Mouse (Mus musculus) midbrain, embryonic 15.5 days (tissue): ENCODE results near the gene Zfp217. TPM values are rescaled to one million over a fixed set of nuclear protein-coding genes. Genes with fewer than 3 reads are reported as not detected.
"Not testable (repeated sequence)": the region's sequence is repeated elsewhere in the genome, so short reads cannot be mapped to it uniquely, and the experiment has no call there.

ENCODE experiments used
- ATAC-seq: fragments of 200-750 bp; cut with Nextera tagmentation; replicated peaks from 2 replicates; pipeline ENCODE4 v1.8.0; 2017; ENCODE audit warnings: moderate TSS enrichment
- H3K27ac ChIP-seq: fragments of 300-500 bp; sonication (generic); 2 replicates; pipeline ENCODE4 v1.5.1; 2015; ENCODE audit warnings: mild to moderate bottlenecking, inconsistent platforms
- H3K27me3 ChIP-seq: fragments of 300-500 bp; sonication (generic); replicated peaks from 2 replicates; pipeline ENCODE4 v1.6.1; 2015; ENCODE audit warnings: inconsistent platforms
- H3K36me3 ChIP-seq: fragments of 300-500 bp; sonication (generic); replicated peaks from 2 replicates; pipeline ENCODE4 v1.6.1; 2015; ENCODE audit warnings: inconsistent platforms
- H3K4me1 ChIP-seq: fragments of 300-500 bp; sonication (generic); 2 replicates; pipeline ENCODE4 v1.6.1; 2015; ENCODE audit warnings: inconsistent platforms
- H3K4me2 ChIP-seq: fragments of 300-500 bp; sonication (generic); 2 replicates; pipeline ENCODE4 v1.6.1; 2015; ENCODE audit warnings: inconsistent platforms, mild to moderate bottlenecking, moderate library complexity
- H3K4me3 ChIP-seq: fragments of 300-500 bp; sonication (generic); 2 replicates; pipeline ENCODE4 v1.5.1; 2015; ENCODE audit warnings: mild to moderate bottlenecking, inconsistent platforms
- H3K9ac ChIP-seq: fragments of 300-500 bp; sonication (generic); 2 replicates; pipeline ENCODE4 v1.6.1; 2015; ENCODE audit warnings: mild to moderate bottlenecking, inconsistent platforms
- H3K9me3 ChIP-seq: fragments of 300-500 bp; sonication (generic); 2 replicates; pipeline ENCODE4 v1.6.1; 2016; ENCODE audit warnings: inconsistent platforms
- WGBS: fragments of 180-500 bp; shearing (Covaris S2); methylation state at CpG from one replicate; pipeline ENCODE4 v1.1.7; 2015; ENCODE audit warnings: mixed read lengths; 5-methylcytosine and 5-hydroxymethylcytosine counted together
- polyA plus RNA-seq: library from polyadenylated mRNA; unstranded; fragments of >200 nt; fragmentation: Nextera tagmentation; extraction: Ambion mirVana; gene quantifications from 2 replicates; pipeline ENCODE4 v1.2.1, GENCODE M21; 2015

Zfp217 gene
- polyA plus RNA-seq = 1.4 TPM in 2 replicates

DNA sequence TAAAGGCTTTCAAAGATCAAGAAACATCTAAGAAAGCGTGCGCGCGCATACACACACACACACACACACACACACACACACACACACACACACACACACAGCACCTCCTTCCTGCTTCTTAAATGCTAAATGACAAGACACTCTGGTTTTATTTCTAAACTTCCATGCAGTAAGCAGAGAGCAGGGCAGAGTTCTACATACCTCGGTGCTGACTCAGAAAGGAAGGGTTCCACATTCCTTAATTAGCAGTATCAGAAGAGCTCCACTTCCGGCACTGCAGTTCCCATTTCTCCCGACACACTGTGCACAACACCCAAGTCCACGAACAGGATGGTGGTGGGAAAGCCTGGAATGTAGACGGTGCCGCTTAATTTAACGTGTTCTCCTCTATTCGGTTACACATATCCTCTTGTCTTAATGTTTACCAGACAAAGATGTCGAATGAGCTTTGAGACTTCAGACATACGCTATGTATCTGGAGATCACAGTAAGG is at the start of gene Zfp217:
TSS of gene Zfp217 (minus strand) at position 443 of the 493 bp plus-strand sequence.
- no peak within 1 kb of the TSS for H3K4me2 ChIP-seq

DNA sequence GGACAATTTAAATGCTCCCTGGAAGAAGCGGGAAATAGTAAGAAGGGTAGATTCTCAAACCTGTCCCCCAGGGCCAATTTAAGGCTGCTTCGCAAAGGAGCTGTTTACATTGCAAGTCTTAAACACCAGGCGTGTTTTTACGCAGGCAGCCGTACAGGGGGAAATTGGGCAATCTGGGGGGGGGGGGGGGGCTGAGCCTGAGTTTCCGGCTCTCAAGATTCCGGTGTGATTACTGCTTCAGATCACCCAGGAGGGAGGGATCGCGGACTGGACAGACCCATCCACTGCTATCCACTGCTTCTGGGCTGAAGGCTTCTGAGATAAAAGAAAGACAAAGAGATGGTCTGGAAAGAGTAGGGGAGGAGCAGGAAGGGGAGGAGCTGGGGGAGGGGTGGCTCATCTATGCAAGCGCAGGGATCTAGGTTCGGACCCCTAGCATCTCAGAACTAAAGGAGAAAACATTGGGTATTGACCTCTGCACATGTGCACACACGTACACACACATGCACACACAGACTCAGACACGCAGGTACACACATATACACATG is 47.7 kb upstream of the Zfp217 start:
- Histone ChIP-seq H3K9me3 (no peaks in the 10 kb centered on the region), H3K4me2 (no peak overlapping the region), H3K9ac (no peak overlapping the region), H3K27ac (no peak overlapping the region), H3K27me3 (no peaks in the 10 kb centered on the region; the same call in 1 of the 2 replicates), H3K4me1 (peaks cover 18% of the 10 kb centered on the region), H3K4me3 (no peak overlapping the region), H3K36me3 (no peaks in the 10 kb centered on the region)
- 80% methylated on average over 13 of the region's 13 CpGs for WGBS
- no peak for ATAC-seq

More for the DNA sequence above, at the start of gene Zfp217:
- no peaks in the 10 kb centered on the region for H3K27me3 ChIP-seq
- H3K36me3 ChIP-seq = no peaks in the 10 kb centered on the region
- H3K4me3 ChIP-seq = no peak within 1 kb of the TSS
- no peak for ATAC-seq
- no peak within 1 kb of the TSS for H3K9ac ChIP-seq
- 73% methylated on average over 14 of the region's 14 CpGs for WGBS
- no peaks in the 10 kb centered on the region for H3K9me3 ChIP-seq
- no peaks in the 10 kb centered on the region for H3K4me1 ChIP-seq
- H3K27ac ChIP-seq = no peak within 1 kb of the TSS

- H3K27ac ChIP-seq = no peak overlapping the region
- peaks cover 18% of the 10 kb centered on the region for H3K4me1 ChIP-seq
- no peak overlapping the region for H3K4me2 ChIP-seq
- ATAC-seq = no peak
- H3K9ac ChIP-seq = no peak overlapping the region
- H3K27me3 ChIP-seq = no peaks in the 10 kb centered on the region; the same call in 1 of the 2 replicates
- H3K36me3 ChIP-seq = no peaks in the 10 kb centered on the region
- H3K4me3 ChIP-seq = no peak overlapping the region
- H3K9me3 ChIP-seq = no peaks in the 10 kb centered on the region
- 96% methylated on average over 12 of the region's 12 CpGs for WGBS
Observed at GRCm38 (mm10) chr2:170194845-170195244, 46.9 kb upstream of the Zfp217 start.

DNA sequence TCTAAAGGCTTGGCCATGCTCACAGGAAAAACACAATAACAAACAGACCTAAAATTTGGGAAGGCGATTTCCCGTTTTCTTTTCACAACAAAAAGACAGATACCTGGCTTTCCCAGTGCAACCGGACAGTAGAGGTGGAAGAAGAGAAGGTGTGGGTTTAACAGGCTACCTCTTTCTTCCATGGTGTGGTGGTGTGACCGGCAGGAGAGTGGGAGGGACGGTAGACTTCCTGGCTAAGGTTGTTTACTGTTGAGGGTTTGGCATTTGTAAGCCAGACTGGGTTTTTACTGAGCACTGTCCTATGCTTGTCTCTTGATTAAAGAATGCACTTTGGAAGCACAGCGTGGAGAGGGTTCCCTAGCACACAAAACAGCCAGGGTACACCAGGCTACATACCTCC is 45.9 kb upstream of the Zfp217 start:
- WGBS = 13% methylated on average over 6 of the region's 6 CpGs
- Histone ChIP-seq H3K36me3 (no peaks in the 10 kb centered on the region), H3K4me2 (peak overlapping the region; percentile 45), H3K4me1 (peaks cover 18% of the 10 kb centered on the region), H3K9me3 (no peaks in the 10 kb centered on the region), H3K4me3 (peak overlapping the region; percentile 23; the same call in 1 of the 2 replicates), H3K27ac (peak overlapping the region; percentile 78), H3K9ac (peak overlapping the region; percentile 1; the same call in 1 of the 2 replicates), H3K27me3 (no peaks in the 10 kb centered on the region; the same call in 1 of the 2 replicates)
- 0 out of 2 replicates have a peak, but pooled peaks have one; percentile 21 for ATAC-seq

- Histone ChIP-seq H3K27me3 (no peaks in the 10 kb centered on the region; the same call in 1 of the 2 replicates), H3K4me2 (peak overlapping the region; percentile 45), H3K4me1 (peaks cover 18% of the 10 kb centered on the region), H3K9me3 (no peaks in the 10 kb centered on the region), H3K36me3 (no peaks in the 10 kb centered on the region), H3K9ac (peak overlapping the region; percentile 1; the same call in 1 of the 2 replicates), H3K27ac (peak overlapping the region; percentile 78), H3K4me3 (peak overlapping the region; percentile 23)
- 1% methylated on average over 10 of the region's 10 CpGs for WGBS
- ATAC-seq = peak; percentile 73
Observed at GRCm38 (mm10) chr2:170193211-170193610, 45.3 kb upstream of the Zfp217 start.

DNA sequence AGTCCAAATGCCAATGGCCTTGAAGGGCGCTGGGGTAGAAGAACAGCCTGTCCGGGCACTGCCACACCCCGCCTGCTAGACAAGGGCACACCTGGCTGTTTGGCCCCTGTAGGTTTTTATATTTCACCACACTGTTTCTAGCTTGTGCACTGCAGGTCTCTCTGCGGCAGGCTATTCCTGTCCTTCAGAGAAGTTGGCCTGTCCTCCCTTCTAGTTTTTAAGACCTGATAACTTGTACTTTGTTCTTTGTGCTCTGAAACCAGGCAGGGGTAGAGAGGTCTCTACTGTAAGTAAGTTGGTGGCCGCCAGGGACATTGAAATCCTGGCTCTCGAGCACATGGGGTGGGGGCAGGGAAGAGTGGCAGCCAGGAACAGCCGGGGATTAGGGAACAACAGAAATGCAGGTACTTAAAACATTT is 44.8 kb upstream of the Zfp217 start:
- peaks cover 18% of the 10 kb centered on the region for H3K4me1 ChIP-seq
- no peaks in the 10 kb centered on the region for H3K27me3 ChIP-seq
- peak; percentile 82 for ATAC-seq
- WGBS = 20% methylated on average over 7 of the region's 7 CpGs
- H3K9ac ChIP-seq = no peak overlapping the region
- peak overlapping the region; percentile 45 for H3K4me2 ChIP-seq
- no peaks in the 10 kb centered on the region for H3K36me3 ChIP-seq
- no peaks in the 10 kb centered on the region for H3K9me3 ChIP-seq
- peak overlapping the region; percentile 78 for H3K27ac ChIP-seq
- no peak overlapping the region; the same call in 1 of the 2 replicates for H3K4me3 ChIP-seq

- H3K4me1 ChIP-seq = peaks cover 25% of the 10 kb centered on the region
- no peak overlapping the region for H3K27ac ChIP-seq
- no peak overlapping the region for H3K4me3 ChIP-seq
- no peaks in the 10 kb centered on the region for H3K27me3 ChIP-seq
- WGBS = 93% methylated on average over 7 of the region's 7 CpGs
- no peaks in the 10 kb centered on the region for H3K9me3 ChIP-seq
- H3K9ac ChIP-seq = no peak overlapping the region
- H3K4me2 ChIP-seq = no peak overlapping the region
- no peaks in the 10 kb centered on the region for H3K36me3 ChIP-seq
- no peak for ATAC-seq
Observed at GRCm38 (mm10) chr2:170188721-170189120, 40.8 kb upstream of the Zfp217 start.

DNA sequence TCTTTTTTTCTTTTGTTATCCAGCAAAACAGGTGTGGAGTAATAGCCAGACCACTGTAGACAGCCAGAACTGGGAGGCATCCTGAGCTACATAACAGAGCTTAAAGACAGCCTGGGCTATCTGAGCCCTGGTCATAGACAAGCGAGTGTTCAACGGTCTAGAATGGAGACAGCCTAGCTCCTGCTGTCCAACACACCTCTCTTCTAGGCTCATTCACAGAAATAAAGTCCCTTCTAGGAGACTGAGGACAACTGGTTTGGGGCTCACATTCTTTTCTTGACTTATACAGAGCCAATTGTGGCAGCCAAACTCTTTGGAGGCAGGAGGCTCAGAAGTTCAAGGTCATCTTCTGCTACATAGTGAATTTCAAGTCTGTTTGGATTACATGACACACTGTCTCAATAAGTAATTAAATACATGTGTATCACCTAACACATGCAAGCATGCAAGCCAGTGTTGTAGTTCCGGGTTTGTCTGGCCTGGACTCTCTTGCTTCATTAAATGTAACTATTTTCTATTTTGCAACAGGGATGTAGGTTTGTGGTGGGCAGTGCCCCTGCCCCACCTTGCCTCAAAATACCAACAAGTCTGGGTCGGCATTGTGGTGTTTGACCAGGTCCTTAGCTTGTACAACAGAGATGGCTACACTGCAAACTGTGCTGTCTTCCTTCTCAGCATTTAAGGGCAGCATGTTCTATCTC is 37.4 kb upstream of the Zfp217 start:
- no peaks in the 10 kb centered on the region for H3K36me3 ChIP-seq
- ATAC-seq = no peak
- H3K4me3 ChIP-seq = peak overlapping the region; percentile 47
- no peaks in the 10 kb centered on the region for H3K9me3 ChIP-seq
- H3K9ac ChIP-seq = no peak overlapping the region
- 77% methylated on average over 4 of the region's 4 CpGs for WGBS
- peak overlapping the region; percentile 55 for H3K27ac ChIP-seq
- peak overlapping the region; percentile 65 for H3K4me2 ChIP-seq
- H3K4me1 ChIP-seq = peaks cover 10% of the 10 kb centered on the region; the same call in 1 of the 2 replicates
- no peaks in the 10 kb centered on the region for H3K27me3 ChIP-seq

- Histone ChIP-seq H3K36me3 (no peaks in the 10 kb centered on the region), H3K4me2 (peak overlapping the region; percentile 65), H3K4me3 (peak overlapping the region; percentile 47), H3K9ac (peak overlapping the region; percentile 52), H3K27ac (peak overlapping the region; percentile 55), H3K9me3 (no peaks in the 10 kb centered on the region), H3K4me1 (peaks cover 10% of the 10 kb centered on the region; the same call in 1 of the 2 replicates), H3K27me3 (no peaks in the 10 kb centered on the region)
- ATAC-seq = peak; percentile 92
- under 1% methylated on average over 33 of the region's 33 CpGs for WGBS
Observed at GRCm38 (mm10) chr2:170184175-170184983, 36.5 kb upstream of the Zfp217 start.

GRCm38 (mm10) chr2:170183851-170184174 is 35.9 kb upstream of the Zfp217 start:
- 83% methylated on average over 4 of the region's 4 CpGs for WGBS
- ATAC-seq = no peak
- Histone ChIP-seq H3K27me3 (no peaks in the 10 kb centered on the region), H3K4me3 (peak overlapping the region; percentile 47), H3K4me2 (peak overlapping the region; percentile 65), H3K9ac (no peak overlapping the region), H3K27ac (no peak overlapping the region), H3K9me3 (no peaks in the 10 kb centered on the region), H3K4me1 (peaks cover 10% of the 10 kb centered on the region; the same call in 1 of the 2 replicates), H3K36me3 (no peaks in the 10 kb centered on the region)

- no peaks in the 10 kb centered on the region for H3K27me3 ChIP-seq
- H3K27ac ChIP-seq = no peak overlapping the region
- no peak for ATAC-seq
- H3K4me3 ChIP-seq = no peak overlapping the region
- H3K4me1 ChIP-seq = peaks cover 14% of the 10 kb centered on the region; the same call in 1 of the 2 replicates
- no peak overlapping the region for H3K9ac ChIP-seq
- no peaks in the 10 kb centered on the region for H3K9me3 ChIP-seq
- no peaks in the 10 kb centered on the region for H3K36me3 ChIP-seq
- H3K4me2 ChIP-seq = no peak overlapping the region
- WGBS = 91% methylated on average over 6 of the region's 6 CpGs
Observed at GRCm38 (mm10) chr2:170181862-170182261, 34.0 kb upstream of the Zfp217 start.

DNA sequence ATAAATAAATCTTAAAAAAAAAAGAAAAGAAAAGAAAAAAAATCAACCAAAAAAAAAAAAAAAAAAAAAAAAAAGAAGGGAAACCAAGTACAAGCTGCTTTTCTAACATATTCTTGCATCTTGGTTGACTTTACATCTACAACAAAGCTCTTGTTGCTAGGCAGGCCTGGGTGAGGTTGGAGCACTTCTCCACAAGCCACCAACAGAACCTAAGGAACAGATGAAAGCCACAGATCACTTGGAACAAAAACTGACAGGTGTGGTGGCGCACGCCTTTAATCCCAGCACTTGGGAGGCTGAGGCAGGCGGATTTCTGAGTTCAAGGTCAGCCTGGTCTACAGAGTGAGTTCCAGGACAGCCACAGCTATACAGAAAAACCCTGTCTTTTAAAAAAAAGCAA is 32.9 kb upstream of the Zfp217 start:
- H3K4me2 ChIP-seq, H3K36me3 ChIP-seq, H3K9me3 ChIP-seq, H3K27me3 ChIP-seq, H3K27ac ChIP-seq, H3K9ac ChIP-seq, H3K4me3 ChIP-seq, ATAC-seq: not testable (repeated sequence)
- WGBS = 98% methylated on average over 3 of the region's 3 CpGs
- H3K4me1 ChIP-seq = peaks cover 17% of the 10 kb centered on the region; the same call in 1 of the 2 replicates
